Mouse (Mus musculus): ENCODE data around the gene Ly6g5b. TPM values are rescaled to one million over a fixed set of nuclear protein-coding genes. Genes with fewer than 3 reads are reported as not detected.
"Not testable (repeated sequence)": the region's sequence is repeated elsewhere in the genome, so short reads cannot be mapped to it uniquely, and the experiment has no call there.

The Ly6g5b gene
- polyA plus RNA-seq, 1 experiment from 2014 or later, result 1.1 TPM

- Histone ChIP-seq H3K4me2 (replicated peaks) (peak within 1 kb of the TSS; percentile 90), H3K27me3 (replicated peaks) (no peaks in the 10 kb centered on the region), H3K4me1 (peaks cover 23% of the 10 kb centered on the region), H3K9ac (peak within 1 kb of the TSS; percentile 76), H3K4me3 (peak within 1 kb of the TSS; percentile 77), H3K9me3 (no peaks in the 10 kb centered on the region), H3K27ac (peak within 1 kb of the TSS; percentile 77), H3K36me3 (peaks cover 19% of the 10 kb centered on the region)
- peak; percentile 95 for ATAC-seq (ENCODE audit: low FRiP score, low read depth)
- WGBS, result under 1% methylated on average over 66 of the region's 66 CpGs
Observed at GRCm38 (mm10) chr17:35134801-35135590, 19.8 kb upstream of the Ly6g5b start, which contains the start of gene Bag6. Bag6 (plus strand) TSS chr17:35135178.

GRCm38 (mm10) chr17:35133517-35133916 lies 18.3 kb upstream of the Ly6g5b start:
- no peak for ATAC-seq (ENCODE audit: low FRiP score, low read depth)
- no peak overlapping the region for H3K4me3 ChIP-seq
- H3K9me3 ChIP-seq, result no peaks in the 10 kb centered on the region
- peaks cover 23% of the 10 kb centered on the region for H3K4me1 ChIP-seq
- H3K36me3 ChIP-seq, result peaks cover 4% of the 10 kb centered on the region
- no peak overlapping the region for H3K9ac ChIP-seq
- WGBS, result 93% methylated on average over 7 of the region's 7 CpGs
- H3K27me3 ChIP-seq (replicated peaks), result no peaks in the 10 kb centered on the region
- H3K27ac ChIP-seq, result no peak overlapping the region
- no peak overlapping the region for H3K4me2 ChIP-seq (replicated peaks)

- peaks cover 21% of the 10 kb centered on the region for H3K4me1 ChIP-seq
- H3K36me3 ChIP-seq, result no peaks in the 10 kb centered on the region
- no peak overlapping the region for H3K4me2 ChIP-seq (replicated peaks)
- H3K27ac ChIP-seq, result no peak overlapping the region
- ATAC-seq (ENCODE audit: low FRiP score, low read depth), result no peak
- H3K27me3 ChIP-seq (replicated peaks), result no peaks in the 10 kb centered on the region
- 82% methylated on average over 3 of the region's 3 CpGs for WGBS
- no peaks in the 10 kb centered on the region for H3K9me3 ChIP-seq
- no peak overlapping the region for H3K4me3 ChIP-seq
- H3K9ac ChIP-seq, result no peak overlapping the region
Observed at GRCm38 (mm10) chr17:35132174-35132560, 16.9 kb upstream of the Ly6g5b start.

- H3K9ac ChIP-seq, result no peak within 1 kb of the TSS
- no peaks in the 10 kb centered on the region for H3K9me3 ChIP-seq
- no peak for ATAC-seq (ENCODE audit: low FRiP score, low read depth)
- 85% methylated on average over 15 of the region's 15 CpGs for WGBS
- H3K27ac ChIP-seq, result no peak within 1 kb of the TSS
- no peak within 1 kb of the TSS for H3K4me2 ChIP-seq (replicated peaks)
- no peak within 1 kb of the TSS for H3K4me3 ChIP-seq
- peaks cover 21% of the 10 kb centered on the region for H3K4me1 ChIP-seq
- H3K36me3 ChIP-seq, result no peaks in the 10 kb centered on the region
- no peaks in the 10 kb centered on the region for H3K27me3 ChIP-seq (replicated peaks)
Observed at GRCm38 (mm10) chr17:35131500-35132173, 16.4 kb upstream of the Ly6g5b start, which contains the start of gene Apom. Apom (minus strand) TSS chr17:35132050.

- Histone ChIP-seq H3K9ac (no peak overlapping the region), H3K4me1 (peaks cover 22% of the 10 kb centered on the region), H3K27me3 (replicated peaks) (no peaks in the 10 kb centered on the region), H3K4me2 (replicated peaks) (no peak overlapping the region), H3K36me3 (no peaks in the 10 kb centered on the region), H3K27ac (no peak overlapping the region), H3K9me3 (no peaks in the 10 kb centered on the region), H3K4me3 (no peak overlapping the region)
- 88% methylated on average over 8 of the region's 8 CpGs for WGBS
- ATAC-seq (ENCODE audit: low FRiP score, low read depth), result no peak
Observed at GRCm38 (mm10) chr17:35131038-35131437, 15.8 kb upstream of the Ly6g5b start.

- no peak overlapping the region for H3K27ac ChIP-seq
- no peak for ATAC-seq (ENCODE audit: low FRiP score, low read depth)
- H3K9ac ChIP-seq, result no peak overlapping the region
- WGBS, result 71% methylated on average over 11 of the region's 11 CpGs
- no peak overlapping the region for H3K4me3 ChIP-seq
- peaks cover 10% of the 10 kb centered on the region for H3K36me3 ChIP-seq
- H3K4me1 ChIP-seq, result peaks cover 28% of the 10 kb centered on the region
- H3K4me2 ChIP-seq (replicated peaks), result no peak overlapping the region
- no peaks in the 10 kb centered on the region for H3K27me3 ChIP-seq (replicated peaks)
- no peaks in the 10 kb centered on the region for H3K9me3 ChIP-seq
Observed at GRCm38 (mm10) chr17:35128996-35129395, 13.8 kb upstream of the Ly6g5b start.

- 80% methylated on average over 13 of the region's 13 CpGs for WGBS
- H3K27ac ChIP-seq, result no peak overlapping the region
- H3K27me3 ChIP-seq (replicated peaks), result no peaks in the 10 kb centered on the region
- H3K36me3 ChIP-seq, result peaks cover 17% of the 10 kb centered on the region
- H3K9me3 ChIP-seq, result no peaks in the 10 kb centered on the region
- ATAC-seq (ENCODE audit: low FRiP score, low read depth), result no peak
- H3K4me2 ChIP-seq (replicated peaks), result peak overlapping the region; percentile 82
- no peak overlapping the region for H3K4me3 ChIP-seq
- H3K4me1 ChIP-seq, result peaks cover 31% of the 10 kb centered on the region
- peak overlapping the region; percentile 84 for H3K9ac ChIP-seq
Observed at GRCm38 (mm10) chr17:35127017-35127416, 11.8 kb upstream of the Ly6g5b start.

- Histone ChIP-seq H3K27me3 (replicated peaks) (no peaks in the 10 kb centered on the region), H3K4me2 (replicated peaks) (peak within 1 kb of the TSS; percentile 82), H3K9ac (peak within 1 kb of the TSS; percentile 84), H3K9me3 (no peaks in the 10 kb centered on the region), H3K27ac (peak within 1 kb of the TSS; percentile 17; the same call in 1 of the 2 replicates), H3K4me1 (peaks cover 31% of the 10 kb centered on the region), H3K36me3 (peaks cover 17% of the 10 kb centered on the region), H3K4me3 (peak within 1 kb of the TSS; percentile 60)
- peak; percentile 18; the same call in 1 of the 2 replicates for ATAC-seq (ENCODE audit: low FRiP score, low read depth)
- WGBS, result under 1% methylated on average over 36 of the region's 36 CpGs
Observed at GRCm38 (mm10) chr17:35126206-35126611, 11.0 kb upstream of the Ly6g5b start, which contains the start of gene D17H6S53E. D17H6S53E (plus strand) TSS chr17:35126373.

- H3K9me3 ChIP-seq, result no peaks in the 10 kb centered on the region
- 35% methylated on average over 6 of the region's 6 CpGs for WGBS
- peaks cover 31% of the 10 kb centered on the region for H3K4me1 ChIP-seq
- H3K4me3 ChIP-seq, result peak overlapping the region; percentile 60; the same call in 1 of the 2 replicates
- H3K4me2 ChIP-seq (replicated peaks), result peak overlapping the region; percentile 82
- peak overlapping the region; percentile 84 for H3K9ac ChIP-seq
- no peak for ATAC-seq (ENCODE audit: low FRiP score, low read depth)
- peaks cover 17% of the 10 kb centered on the region for H3K36me3 ChIP-seq
- H3K27ac ChIP-seq, result no peak overlapping the region
- no peaks in the 10 kb centered on the region for H3K27me3 ChIP-seq (replicated peaks)
Observed at GRCm38 (mm10) chr17:35125578-35125977, 10.3 kb upstream of the Ly6g5b start.

GRCm38 (mm10) chr17:35125081-35125480 lies 9.9 kb upstream of the Ly6g5b start:
- Histone ChIP-seq H3K27me3 (replicated peaks) (no peaks in the 10 kb centered on the region), H3K9ac (no peak overlapping the region), H3K4me1 (peaks cover 36% of the 10 kb centered on the region), H3K4me3 (no peak overlapping the region), H3K36me3 (peaks cover 17% of the 10 kb centered on the region), H3K27ac (no peak overlapping the region), H3K9me3 (no peaks in the 10 kb centered on the region), H3K4me2 (replicated peaks) (no peak overlapping the region; the same call in 1 of the 2 replicates)
- 100% methylated on average over 1 of the region's 1 CpGs for WGBS
- no peak for ATAC-seq (ENCODE audit: low FRiP score, low read depth)

- ATAC-seq (ENCODE audit: low FRiP score, low read depth), result not testable (repeated sequence)
- WGBS, result 94% methylated on average over 12 of the region's 12 CpGs
- peaks cover 41% of the 10 kb centered on the region for H3K4me1 ChIP-seq
Observed at GRCm38 (mm10) chr17:35124261-35124896, 9.2 kb upstream of the Ly6g5b start.

GRCm38 (mm10) chr17:35123287-35123686 lies 8.1 kb upstream of the Ly6g5b start:
- 89% methylated on average over 9 of the region's 9 CpGs for WGBS
- not testable (repeated sequence) for H3K27me3 ChIP-seq (replicated peaks); H3K27ac ChIP-seq; H3K9ac ChIP-seq; ATAC-seq (ENCODE audit: low FRiP score, low read depth); H3K4me3 ChIP-seq; H3K4me2 ChIP-seq (replicated peaks); H3K9me3 ChIP-seq
- Histone ChIP-seq H3K36me3 (peaks cover 25% of the 10 kb centered on the region), H3K4me1 (peaks cover 37% of the 10 kb centered on the region)

More at GRCm38 (mm10) chr17:35124261-35124896, 9.2 kb upstream of the Ly6g5b start:
- not testable (repeated sequence) for H3K27me3 ChIP-seq (replicated peaks); H3K9me3 ChIP-seq; H3K4me3 ChIP-seq; H3K9ac ChIP-seq; H3K4me2 ChIP-seq (replicated peaks); H3K27ac ChIP-seq
- peaks cover 17% of the 10 kb centered on the region for H3K36me3 ChIP-seq
